Mouse (Mus musculus) erythroblast, adult 5-6 weeks (primary cell): ENCODE measurements at regions not wholly inside any gene's neighbourhood (a gene's known extent, or its start where the extent isn't known, plus 50 kb on each side); places are given as distances from the start of the nearest gene placed in this dataset.

Experiments used
- ATAC-seq: replicated peaks from 2 replicates; pipeline ENCODE4 v1.8.0; 2016; ENCODE audit warnings: moderate number of reproducible peaks, mild to moderate bottlenecking, moderate TSS enrichment, inconsistent platforms; ENCODE audit not compliant: poor library complexity, low FRiP score, severe bottlenecking

GRCm38 (mm10) chr3:102386091-102386490 is 83.6 kb upstream of the Ngf start:
- ATAC-seq = no peak

- no peak for ATAC-seq
Observed at GRCm38 (mm10) chr3:102384596-102384995, 85.1 kb upstream of the Ngf start.

DNA sequence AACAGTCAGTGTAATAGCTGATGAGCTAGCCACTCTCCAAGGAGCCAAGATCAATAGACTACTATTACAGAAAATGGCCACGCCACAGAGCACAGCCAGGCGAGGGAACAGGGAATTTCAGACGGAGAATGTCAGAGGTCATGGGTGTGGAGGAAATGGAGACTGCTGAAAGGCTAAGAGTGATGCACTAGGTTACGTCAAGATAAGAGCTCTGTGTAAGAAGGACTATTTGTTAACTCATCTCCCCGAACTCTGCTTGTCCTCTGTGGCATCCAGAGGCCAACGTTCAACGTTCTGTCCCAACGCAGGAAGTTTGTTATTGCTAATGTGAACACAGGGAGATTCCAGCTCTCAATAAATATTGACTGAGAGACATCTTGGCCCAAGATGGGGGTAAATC is 86.0 kb upstream of the Ngf start:
- ATAC-seq = no peak

GRCm38 (mm10) chr3:102381683-102382082 is 88.0 kb upstream of the Ngf start:
- ATAC-seq = no peak

GRCm38 (mm10) chr3:102374381-102375060 is 95.2 kb upstream of the Ngf start:
- ATAC-seq = no peak

DNA sequence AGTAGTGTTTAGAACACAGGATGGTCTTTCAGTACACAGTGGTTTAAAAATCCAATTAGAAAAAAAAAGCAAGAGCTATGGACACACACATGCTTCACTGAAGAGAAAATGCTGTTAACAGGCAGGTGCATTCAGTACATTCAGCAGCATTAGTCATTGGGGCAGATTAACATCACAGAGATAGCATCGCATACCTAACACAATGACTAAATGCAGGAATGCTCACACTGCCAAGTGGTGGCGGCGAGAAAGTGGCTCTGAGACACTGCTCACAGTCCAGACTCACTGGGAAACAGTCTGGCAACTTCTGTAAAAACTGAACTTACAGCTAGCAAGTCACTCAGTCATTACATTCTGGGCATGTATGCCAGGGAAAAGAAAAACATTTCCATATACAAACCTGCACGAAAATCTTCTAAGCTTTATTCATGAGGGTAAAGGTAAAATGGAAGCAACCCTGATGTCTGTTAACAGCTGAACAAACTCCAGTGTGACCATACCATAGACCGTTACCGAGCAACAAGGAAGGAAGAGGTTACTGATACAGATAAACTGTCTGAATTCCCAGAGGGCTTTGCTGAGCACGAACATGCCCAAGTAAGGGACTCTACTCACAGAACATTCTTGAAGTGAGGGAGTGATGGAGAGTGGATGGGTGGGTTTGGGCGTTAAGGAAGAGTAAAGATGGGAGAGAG is 97.4 kb upstream of the Ngf start:
- ATAC-seq = no peak

GRCm38 (mm10) chr3:102366188-102366587 is 103.5 kb upstream of the Ngf start:
- no peak for ATAC-seq

GRCm38 (mm10) chr3:102364326-102364935 is 105.3 kb upstream of the Ngf start:
- ATAC-seq = no peak

GRCm38 (mm10) chr3:102360732-102361280 is 108.9 kb upstream of the Ngf start:
- ATAC-seq = no peak

- no peak for ATAC-seq
Observed at GRCm38 (mm10) chr3:102358801-102359200, 110.9 kb upstream of the Ngf start.

DNA sequence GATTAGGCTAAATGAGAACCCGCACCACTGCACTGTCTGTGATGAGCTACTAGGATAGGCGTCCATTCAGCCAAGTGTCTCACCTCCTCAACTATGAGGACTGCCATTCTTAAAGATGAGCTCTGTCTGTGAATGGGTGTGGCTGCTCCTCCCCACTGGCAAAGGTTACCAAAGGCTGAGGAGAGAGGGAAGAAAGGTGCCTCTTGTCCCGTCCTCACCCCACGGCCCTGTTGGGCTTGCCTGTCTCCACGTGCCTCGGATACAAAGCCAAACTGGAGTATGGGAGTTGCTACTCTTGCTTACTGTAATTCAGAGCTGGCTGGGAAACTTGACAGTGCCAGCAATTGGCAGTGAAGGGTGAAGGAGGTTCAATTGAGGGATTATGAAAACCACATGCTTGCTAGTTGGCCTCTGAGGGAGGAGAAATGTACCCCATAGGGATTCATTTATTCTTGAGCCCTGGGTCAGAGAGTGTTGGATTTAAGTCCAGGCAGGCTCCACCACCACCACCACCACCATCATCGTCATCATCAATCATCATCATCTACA is 112.6 kb upstream of the Ngf start:
- ATAC-seq = no peak

DNA sequence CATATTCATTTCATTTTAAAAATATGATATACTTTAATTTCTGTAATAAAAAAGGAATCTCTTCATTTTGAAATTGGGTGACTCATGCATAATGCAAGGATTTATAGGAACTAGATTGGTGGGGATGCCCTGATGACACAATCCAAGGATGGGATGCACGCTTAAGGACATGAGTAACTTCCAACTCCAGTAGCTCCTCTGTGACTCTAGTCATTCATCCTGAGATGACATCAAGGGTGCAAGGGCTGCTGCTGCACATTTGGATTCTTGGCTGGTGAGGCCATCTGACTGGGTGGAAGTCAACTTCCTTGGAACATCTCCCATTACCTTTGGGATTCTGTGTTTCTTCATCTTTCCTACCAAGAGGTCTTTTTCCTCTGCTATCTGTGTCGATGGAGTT is 114.4 kb upstream of the Ngf start:
- ATAC-seq = no peak

GRCm38 (mm10) chr3:102354771-102355170 is 114.9 kb upstream of the Ngf start:
- no peak for ATAC-seq

DNA sequence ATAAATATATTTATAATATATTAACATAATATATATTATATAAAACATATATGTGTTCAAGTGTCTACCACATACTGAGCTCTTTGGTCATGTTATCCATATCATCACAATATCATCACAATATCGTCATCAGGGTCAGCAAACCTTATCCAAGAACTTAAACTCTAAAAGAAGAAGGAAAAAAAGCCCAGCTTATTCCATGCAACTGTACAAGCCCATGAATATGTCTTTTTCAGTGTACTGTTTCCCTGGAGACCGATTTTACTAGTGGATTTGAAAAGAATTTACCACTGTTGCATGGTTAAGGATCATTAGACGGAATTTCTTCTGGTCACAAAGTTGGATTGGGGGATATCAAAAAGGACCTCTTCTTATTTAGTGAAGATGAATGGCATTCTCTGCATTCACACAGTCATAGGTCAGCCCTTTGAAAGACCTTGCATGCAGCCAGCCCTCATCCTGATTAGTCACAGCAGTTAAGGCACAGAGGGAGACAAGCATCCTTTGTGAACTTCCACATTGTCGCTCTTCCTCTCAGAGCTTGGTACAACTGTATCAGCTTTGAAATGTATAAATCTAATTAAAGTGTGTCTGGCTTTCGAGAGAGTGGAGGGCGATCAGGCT is 116.3 kb upstream of the Ngf start:
- ATAC-seq = no peak

DNA sequence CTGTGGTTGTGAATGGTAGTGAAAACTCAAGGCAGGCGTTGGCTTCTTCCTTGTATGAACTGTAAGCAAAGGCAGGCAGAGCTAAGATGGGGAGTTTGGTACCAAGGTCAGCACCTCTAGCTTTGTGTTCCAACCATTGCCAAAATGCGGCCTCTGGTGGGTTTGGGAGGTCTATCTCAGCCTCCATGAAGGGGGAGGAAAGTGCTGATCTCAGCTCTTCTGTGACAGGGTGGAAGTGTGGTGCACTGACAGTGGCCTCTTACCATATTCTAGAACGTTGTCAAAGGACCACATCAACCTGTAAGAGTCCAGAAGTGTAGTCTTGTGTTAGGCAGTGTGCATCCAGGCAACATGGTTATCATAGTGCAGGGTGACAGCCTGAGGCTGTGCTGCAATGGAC is 123.6 kb upstream of the Ngf start:
- no peak for ATAC-seq

DNA sequence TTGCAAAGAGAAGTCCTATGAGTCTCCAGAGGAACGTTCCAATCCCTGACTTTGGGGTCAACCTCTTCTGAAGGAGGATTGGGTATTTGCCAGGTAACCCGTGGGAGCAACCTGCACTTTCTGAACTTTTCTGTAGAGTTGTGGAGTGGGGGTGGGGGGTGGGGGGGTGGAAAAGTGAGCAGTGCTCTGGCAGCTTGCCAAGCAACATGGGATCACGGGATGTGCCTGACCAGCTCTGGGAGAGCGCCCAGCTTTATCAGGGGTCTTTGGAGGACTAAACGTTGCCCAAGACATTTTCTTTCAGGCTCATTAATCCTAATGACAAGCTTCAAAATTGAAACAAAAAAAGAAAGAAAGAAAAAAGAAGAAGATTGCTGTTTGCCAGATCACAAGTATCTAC is 124.4 kb upstream of the Ngf start:
- ATAC-seq = no peak

DNA sequence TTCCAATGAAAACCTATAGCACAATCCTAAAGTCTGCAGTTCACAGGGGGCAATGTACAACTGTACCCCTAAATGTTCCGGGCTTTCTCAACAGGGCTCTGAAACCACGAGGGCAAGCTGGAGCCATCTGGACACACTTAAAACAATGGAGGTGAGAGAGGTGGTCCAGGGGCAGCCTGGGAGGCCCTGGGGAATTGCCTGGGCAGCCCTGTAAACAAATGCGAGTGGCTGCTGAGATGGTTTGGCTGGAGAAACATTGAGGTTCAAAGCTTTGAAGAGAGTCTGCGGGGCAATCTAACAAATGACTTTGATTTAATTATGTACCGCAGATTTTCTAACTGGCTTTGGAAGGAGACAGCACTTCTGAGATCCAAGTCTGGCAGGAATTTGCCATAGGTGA is 129.0 kb upstream of the Ngf start:
- no peak for ATAC-seq

GRCm38 (mm10) chr3:102337881-102338280 is 131.8 kb upstream of the Ngf start:
- no peak for ATAC-seq

DNA sequence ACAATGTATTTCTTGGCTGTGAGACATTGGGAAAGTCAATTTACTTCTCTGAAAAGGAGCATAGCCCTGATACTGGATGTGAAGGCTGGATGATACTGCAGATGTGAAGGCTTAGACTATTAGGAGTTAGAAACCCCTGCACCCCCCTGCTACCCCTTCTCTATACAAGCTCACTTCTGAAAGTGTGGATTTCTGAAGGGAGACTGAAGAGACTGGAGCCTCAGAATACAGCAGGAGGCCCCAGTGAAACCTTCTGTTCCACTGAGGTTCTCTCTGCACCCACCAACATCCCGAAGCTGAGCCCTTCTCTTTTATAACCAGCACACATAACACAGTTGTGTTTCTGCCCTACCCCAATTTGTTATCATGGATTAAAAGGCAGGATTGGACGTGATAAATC is 131.7 kb upstream of the Vangl1 start:
- no peak for ATAC-seq

- ATAC-seq = no peak
Observed at GRCm38 (mm10) chr3:102335146-102335545, 130.7 kb upstream of the Vangl1 start.
